Mouse (Mus musculus) neural tube, embryonic 11.5 days (tissue): Measurements from ENCODE around the gene Gm9758. TPM values are rescaled to one million over a fixed set of nuclear protein-coding genes. Genes with fewer than 3 reads are reported as not detected.
"Not testable (repeated sequence)": the region's sequence is repeated elsewhere in the genome, so short reads cannot be mapped to it uniquely, and the experiment has no call there.

Experiments used
- ATAC-seq: fragments of 200-750 bp; cut with Nextera tagmentation; 2 replicates; pipeline ENCODE4 v1.8.0; 2017; ENCODE audit warnings: moderate number of reproducible peaks, mild to moderate bottlenecking, moderate TSS enrichment, moderate library complexity; ENCODE audit not compliant: insufficient read depth, low FRiP score, low TSS enrichment
- DNase-seq: peaks from one replicate; pipeline ENCODE4 v3.0.0-alpha.2; 2015; ENCODE audit warnings: low spot score
- H3K27ac ChIP-seq: fragments of 300-500 bp; sonication (generic); 2 replicates; pipeline ENCODE4 v1.5.1; 2014; ENCODE audit warnings: low read depth, mild to moderate bottlenecking, low read length
- H3K27me3 ChIP-seq: fragments of 300-500 bp; sonication (generic); 2 replicates; pipeline ENCODE4 v1.6.1; 2014; ENCODE audit warnings: mild to moderate bottlenecking, low read length, mixed read lengths; ENCODE audit not compliant: control insufficient read depth, insufficient read depth
- H3K36me3 ChIP-seq: fragments of 300-500 bp; sonication (generic); 2 replicates; pipeline ENCODE4 v1.6.1; 2014; ENCODE audit warnings: mild to moderate bottlenecking, low read length, moderate library complexity, mixed read lengths; ENCODE audit not compliant: control insufficient read depth, insufficient read depth
- H3K4me1 ChIP-seq: fragments of 300-500 bp; sonication (generic); 2 replicates; pipeline ENCODE4 v1.6.1; 2014; ENCODE audit warnings: low read length, mixed read lengths; ENCODE audit not compliant: control insufficient read depth, insufficient read depth
- H3K4me2 ChIP-seq: fragments of 300-500 bp; sonication (generic); 2 replicates; pipeline ENCODE4 v1.6.1; 2014; ENCODE audit warnings: low read depth, mild to moderate bottlenecking, moderate library complexity
- H3K4me3 ChIP-seq: fragments of 300-500 bp; sonication (generic); 2 replicates; pipeline ENCODE4 v1.5.1; 2014; ENCODE audit warnings: low read depth, low read length
- H3K9ac ChIP-seq: fragments of 300-500 bp; sonication (generic); 2 replicates; pipeline ENCODE4 v1.6.1; 2014; ENCODE audit warnings: mild to moderate bottlenecking, low read length
- H3K9me3 ChIP-seq: fragments of 300-500 bp; sonication (generic); 2 replicates; pipeline ENCODE4 v1.6.1; 2016; ENCODE audit warnings: low read length; ENCODE audit not compliant: control insufficient read depth
- WGBS: fragments of 180-500 bp; shearing (Covaris S2); extraction: QIAGEN DNeasy Blood & Tissue Kit; methylation state at CpG from one replicate; pipeline ENCODE4 v1.1.7; 2014; 5-methylcytosine and 5-hydroxymethylcytosine counted together
- polyA plus RNA-seq: library from polyadenylated mRNA; unstranded; fragments of >200 nt; fragmentation: Nextera tagmentation; extraction: Ambion mirVana; gene quantifications from 2 replicates; pipeline ENCODE4 v1.2.1, GENCODE M21; 2014

The Gm9758 gene
- polyA plus RNA-seq, 1 experiment from 2014 or later, result not detected

- H3K9me3 ChIP-seq, H3K27me3 ChIP-seq, H3K4me1 ChIP-seq, ATAC-seq, H3K4me2 ChIP-seq, H3K4me3 ChIP-seq, DNase-seq, H3K9ac ChIP-seq, H3K36me3 ChIP-seq, H3K27ac ChIP-seq: not testable (repeated sequence)
- WGBS, result 90% methylated on average over 1 of the region's 1 CpGs
Observed at GRCm38 (mm10) chr5:14941043-14941442, 26.3 kb upstream of the Gm9758 start.

- H3K4me1 ChIP-seq, H3K9me3 ChIP-seq, H3K4me3 ChIP-seq, H3K36me3 ChIP-seq, H3K27me3 ChIP-seq, H3K9ac ChIP-seq, H3K4me2 ChIP-seq, ATAC-seq, DNase-seq, H3K27ac ChIP-seq: not testable (repeated sequence)
- WGBS, result 38% methylated on average over 1 of the region's 1 CpGs
Observed at GRCm38 (mm10) chr5:14938329-14938728, 23.6 kb upstream of the Gm9758 start, which contains the start of gene Speer4e. Gene Speer4e (minus strand): TSS chr5:14938429.

- 80% methylated on average over 5 of the region's 6 CpGs for WGBS
- not testable (repeated sequence) for DNase-seq, H3K4me3 ChIP-seq, H3K9ac ChIP-seq, H3K27me3 ChIP-seq, H3K36me3 ChIP-seq, ATAC-seq, H3K27ac ChIP-seq, H3K4me2 ChIP-seq, H3K4me1 ChIP-seq, H3K9me3 ChIP-seq
Observed at GRCm38 (mm10) chr5:14933721-14934120, 19.0 kb upstream of the Gm9758 start.

- not testable (repeated sequence) for ATAC-seq, H3K4me1 ChIP-seq, DNase-seq, H3K4me3 ChIP-seq, H3K9ac ChIP-seq, H3K36me3 ChIP-seq, H3K9me3 ChIP-seq, H3K27ac ChIP-seq, H3K4me2 ChIP-seq, H3K27me3 ChIP-seq
- WGBS, result 28% methylated on average over 4 of the region's 4 CpGs
Observed at GRCm38 (mm10) chr5:14927047-14927446, 12.3 kb upstream of the Gm9758 start.

DNA sequence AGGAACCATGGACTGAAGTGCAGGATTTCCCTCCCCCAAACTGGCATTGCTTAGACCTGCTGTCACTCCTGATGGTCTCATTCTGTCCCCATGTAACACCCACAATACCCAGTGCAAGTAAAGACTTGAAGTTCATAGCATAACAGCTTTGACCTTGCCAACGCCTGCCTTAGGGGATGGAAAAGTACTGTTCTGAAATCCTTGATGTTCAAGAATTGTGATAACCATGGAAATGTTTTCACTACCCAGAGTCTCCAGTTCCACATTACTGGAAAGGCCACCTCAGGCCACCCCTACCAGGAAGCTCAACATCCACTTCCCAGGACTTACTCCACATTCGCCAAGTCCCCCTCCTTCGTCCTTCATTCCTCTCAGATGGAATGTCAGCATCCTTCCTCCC is 338 bp downstream of the Gm9758 start:
- H3K36me3 ChIP-seq, H3K27me3 ChIP-seq, H3K27ac ChIP-seq, DNase-seq, H3K4me1 ChIP-seq, ATAC-seq, H3K4me2 ChIP-seq, H3K9ac ChIP-seq, H3K4me3 ChIP-seq, H3K9me3 ChIP-seq: not testable (repeated sequence)
- 84% methylated on average over 2 of the region's 3 CpGs for WGBS

GRCm38 (mm10) chr5:14903539-14903938 is 11.2 kb downstream of the Gm9758 start:
- ATAC-seq, H3K27ac ChIP-seq, H3K9ac ChIP-seq, H3K4me3 ChIP-seq, H3K4me1 ChIP-seq, H3K4me2 ChIP-seq, DNase-seq, H3K9me3 ChIP-seq, H3K27me3 ChIP-seq, H3K36me3 ChIP-seq: not testable (repeated sequence)
- 15% methylated on average over 3 of the region's 3 CpGs for WGBS

GRCm38 (mm10) chr5:14892242-14892641 is 22.5 kb downstream of the Gm9758 start:
- H3K4me3 ChIP-seq, result no peak overlapping the region
- no peak overlapping the region for H3K4me2 ChIP-seq
- H3K4me1 ChIP-seq, result no peaks in the 10 kb centered on the region
- DNase-seq (no peak), ATAC-seq (no peak)
- no peak overlapping the region for H3K9ac ChIP-seq
- H3K9me3 ChIP-seq, result peaks cover 2% of the 10 kb centered on the region; the same call in 1 of the 2 replicates
- H3K27me3 ChIP-seq, result no peaks in the 10 kb centered on the region
- H3K36me3 ChIP-seq, result no peaks in the 10 kb centered on the region
- H3K27ac ChIP-seq, result no peak overlapping the region
- WGBS, result 85% methylated on average over 3 of the region's 3 CpGs

- H3K4me3 ChIP-seq, DNase-seq, ATAC-seq, H3K36me3 ChIP-seq, H3K27me3 ChIP-seq, H3K4me1 ChIP-seq, H3K4me2 ChIP-seq, H3K27ac ChIP-seq, H3K9ac ChIP-seq, H3K9me3 ChIP-seq: not testable (repeated sequence)
- 85% methylated on average over 2 of the region's 2 CpGs for WGBS
Observed at GRCm38 (mm10) chr5:14885291-14885690, 29.4 kb downstream of the Gm9758 start.
